Mouse (Mus musculus) olfactory bulb, adult 2 months (tissue): ENCODE measurements around the gene Kctd4.

Experiments
- CTCF ChIP-seq: fragments of 200-500 bp; IDR thresholded peaks from 2 replicates; pipeline ENCODE4 v1.5.1; 2012; ENCODE audit warnings: low read depth, mild to moderate bottlenecking, low read length, moderate library complexity; ENCODE audit not compliant: insufficient read depth
- POLR2A ChIP-seq: fragments of 200-500 bp; IDR thresholded peaks from 2 replicates; pipeline ENCODE4 v1.6.1; 2012; ENCODE audit warnings: mild to moderate bottlenecking, low read depth, low read length, moderate library complexity; ENCODE audit not compliant: insufficient read depth

- TF ChIP-seq POLR2A, result no peak
- TF ChIP-seq CTCF, result no peak
Measured at GRCm38 (mm10) chr14:75931266-75931665, 23.5 kb upstream of the Kctd4 start.
